Mouse (Mus musculus) hindbrain, embryonic 13.5 days (tissue): ENCODE results near the gene Rtn4rl1. TPM values are rescaled to one million over a fixed set of nuclear protein-coding genes. Genes with fewer than 3 reads are reported as not detected.
A peak's percentile ranks its signal among the peaks of the same experiment; 100 is the strongest.

Source experiments
- ATAC-seq: fragments of 200-750 bp; cut with Nextera tagmentation; 2 replicates; pipeline ENCODE4 v1.8.0; 2017; ENCODE audit warnings: moderate TSS enrichment; ENCODE audit not compliant: low FRiP score
- H3K27ac ChIP-seq: fragments of 300-500 bp; sonication (generic); 2 replicates; pipeline ENCODE4 v1.5.1; 2015; ENCODE audit warnings: inconsistent platforms, mild to moderate bottlenecking, moderate library complexity
- H3K27me3 ChIP-seq: fragments of 300-500 bp; sonication (generic); 2 replicates; pipeline ENCODE4 v1.6.1; 2015; ENCODE audit warnings: mild to moderate bottlenecking, inconsistent platforms
- H3K36me3 ChIP-seq: fragments of 300-500 bp; sonication (generic); 2 replicates; pipeline ENCODE4 v1.6.1; 2015; ENCODE audit warnings: mild to moderate bottlenecking, inconsistent platforms
- H3K4me1 ChIP-seq: fragments of 300-500 bp; sonication (generic); replicated peaks from 2 replicates; pipeline ENCODE4 v1.6.1; 2015; ENCODE audit warnings: inconsistent platforms
- H3K4me2 ChIP-seq: fragments of 300-500 bp; sonication (generic); 2 replicates; pipeline ENCODE4 v1.6.1; 2015; ENCODE audit warnings: inconsistent platforms, mild to moderate bottlenecking, moderate library complexity
- H3K4me3 ChIP-seq: fragments of 300-500 bp; sonication (generic); 2 replicates; pipeline ENCODE4 v1.5.1; 2015; ENCODE audit warnings: mild to moderate bottlenecking, inconsistent platforms
- H3K9ac ChIP-seq: fragments of 300-500 bp; sonication (generic); 2 replicates; pipeline ENCODE4 v1.6.1; 2015; ENCODE audit warnings: mild to moderate bottlenecking, inconsistent platforms
- H3K9me3 ChIP-seq: fragments of 300-500 bp; sonication (generic); 2 replicates; pipeline ENCODE4 v1.6.1; 2016; ENCODE audit warnings: inconsistent platforms
- WGBS: fragments of 180-500 bp; shearing (Covaris S2); methylation state at CpG from one replicate; pipeline ENCODE4 v1.1.7; 2015; 5-methylcytosine and 5-hydroxymethylcytosine counted together
- polyA plus RNA-seq: library from polyadenylated mRNA; unstranded; fragments of >200 nt; fragmentation: Nextera tagmentation; extraction: Ambion mirVana; gene quantifications from 2 replicates; pipeline ENCODE4 v1.2.1, GENCODE M21; 2015

The Rtn4rl1 gene
- polyA plus RNA-seq, 1 experiment from 2014 or later: 8.0 TPM

- H3K27ac ChIP-seq: no peak overlapping the region
- peaks cover 27% of the 10 kb centered on the region for H3K4me1 ChIP-seq
- WGBS: 12% methylated on average over 16 of the region's 16 CpGs
- H3K9me3 ChIP-seq: no peaks in the 10 kb centered on the region
- no peaks in the 10 kb centered on the region for H3K36me3 ChIP-seq
- peaks cover 36% of the 10 kb centered on the region for H3K27me3 ChIP-seq
- H3K4me3 ChIP-seq: peak overlapping the region; percentile 23
- ATAC-seq: no peak
- H3K4me2 ChIP-seq: peak overlapping the region; percentile 48
- peak overlapping the region; percentile 40; the same call in 1 of the 2 replicates for H3K9ac ChIP-seq
Observed at GRCm38 (mm10) chr11:75234745-75235144, 41.2 kb downstream of the Rtn4rl1 start.

- Histone ChIP-seq H3K27me3 (peaks cover 15% of the 10 kb centered on the region; the same call in 1 of the 2 replicates), H3K4me2 (no peak overlapping the region), H3K9me3 (no peaks in the 10 kb centered on the region), H3K36me3 (no peaks in the 10 kb centered on the region), H3K27ac (no peak overlapping the region), H3K4me3 (no peak overlapping the region), H3K4me1 (peaks cover 15% of the 10 kb centered on the region), H3K9ac (no peak overlapping the region)
- 69% methylated on average over 13 of the region's 13 CpGs for WGBS
- no peak for ATAC-seq
Observed at GRCm38 (mm10) chr11:75240158-75240934, 46.8 kb downstream of the Rtn4rl1 start.

- WGBS: 80% methylated on average over 9 of the region's 9 CpGs
- H3K27me3 ChIP-seq: no peaks in the 10 kb centered on the region
Observed at GRCm38 (mm10) chr11:75242710-75243255, 49.2 kb downstream of the Rtn4rl1 start.

GRCm38 (mm10) chr11:75244368-75245275 is 51.0 kb downstream of the Rtn4rl1 start:
- no peak overlapping the region; the same call in 1 of the 2 replicates for H3K27ac ChIP-seq
- H3K9me3 ChIP-seq: no peaks in the 10 kb centered on the region
- 0 out of 2 replicates have a peak, but pooled peaks have one; percentile 1 for ATAC-seq
- no peak overlapping the region for H3K9ac ChIP-seq
- no peaks in the 10 kb centered on the region for H3K36me3 ChIP-seq
- H3K27me3 ChIP-seq: no peaks in the 10 kb centered on the region
- H3K4me1 ChIP-seq: peaks cover 35% of the 10 kb centered on the region
- no peak overlapping the region for H3K4me3 ChIP-seq
- no peak overlapping the region; the same call in 1 of the 2 replicates for H3K4me2 ChIP-seq
- WGBS: 83% methylated on average over 11 of the region's 11 CpGs

More at GRCm38 (mm10) chr11:75242710-75243255, 49.2 kb downstream of the Rtn4rl1 start:
- Histone ChIP-seq H3K4me3 (no peak overlapping the region), H3K4me2 (no peak overlapping the region), H3K27ac (no peak overlapping the region), H3K4me1 (peaks cover 23% of the 10 kb centered on the region), H3K9ac (no peak overlapping the region), H3K9me3 (no peaks in the 10 kb centered on the region), H3K36me3 (no peaks in the 10 kb centered on the region)
- ATAC-seq: no peak

GRCm38 (mm10) chr11:75245372-75246330 is 52.1 kb downstream of the Rtn4rl1 start:
- Histone ChIP-seq H3K4me2 (peak overlapping the region; percentile 10; the same call in 1 of the 2 replicates), H3K4me1 (peaks cover 35% of the 10 kb centered on the region), H3K27ac (peak overlapping the region; percentile 72), H3K36me3 (no peaks in the 10 kb centered on the region), H3K9me3 (no peaks in the 10 kb centered on the region), H3K9ac (0 out of 2 replicates have a peak overlapping the region, but pooled peaks have one; percentile 5), H3K4me3 (no peak overlapping the region), H3K27me3 (no peaks in the 10 kb centered on the region)
- WGBS: 34% methylated on average over 16 of the region's 16 CpGs
- peak; percentile 62; the same call in 1 of the 2 replicates for ATAC-seq

GRCm38 (mm10) chr11:75246589-75246988 is 53.0 kb downstream of the Rtn4rl1 start:
- Histone ChIP-seq H3K27me3 (no peaks in the 10 kb centered on the region), H3K4me3 (no peak overlapping the region), H3K4me1 (peaks cover 35% of the 10 kb centered on the region), H3K27ac (no peak overlapping the region), H3K4me2 (no peak overlapping the region), H3K9ac (no peak overlapping the region), H3K9me3 (no peaks in the 10 kb centered on the region), H3K36me3 (no peaks in the 10 kb centered on the region)
- ATAC-seq: no peak
- WGBS: 85% methylated on average over 8 of the region's 8 CpGs

GRCm38 (mm10) chr11:75247137-75247730 is 53.7 kb downstream of the Rtn4rl1 start:
- H3K4me1 ChIP-seq: peaks cover 35% of the 10 kb centered on the region
- H3K9me3 ChIP-seq: no peaks in the 10 kb centered on the region
- H3K4me3 ChIP-seq: no peak overlapping the region
- H3K4me2 ChIP-seq: no peak overlapping the region
- H3K27ac ChIP-seq: no peak overlapping the region
- H3K36me3 ChIP-seq: no peaks in the 10 kb centered on the region
- no peaks in the 10 kb centered on the region for H3K27me3 ChIP-seq
- no peak overlapping the region for H3K9ac ChIP-seq
- WGBS: 92% methylated on average over 10 of the region's 10 CpGs
- ATAC-seq: no peak

GRCm38 (mm10) chr11:75249588-75249987 is 56.0 kb downstream of the Rtn4rl1 start:
- 82% methylated on average over 9 of the region's 9 CpGs for WGBS
- H3K4me2 ChIP-seq: no peak overlapping the region
- no peak for ATAC-seq
- H3K4me1 ChIP-seq: peaks cover 37% of the 10 kb centered on the region
- peak overlapping the region; percentile 58 for H3K27ac ChIP-seq
- H3K9me3 ChIP-seq: no peaks in the 10 kb centered on the region
- no peak overlapping the region for H3K4me3 ChIP-seq
- H3K9ac ChIP-seq: no peak overlapping the region
- H3K36me3 ChIP-seq: no peaks in the 10 kb centered on the region
- no peaks in the 10 kb centered on the region for H3K27me3 ChIP-seq

GRCm38 (mm10) chr11:75251006-75251512 is 57.5 kb downstream of the Rtn4rl1 start:
- H3K9me3 ChIP-seq: no peaks in the 10 kb centered on the region
- H3K4me2 ChIP-seq: no peak overlapping the region
- H3K4me1 ChIP-seq: peaks cover 27% of the 10 kb centered on the region
- no peak overlapping the region for H3K4me3 ChIP-seq
- H3K27me3 ChIP-seq: no peaks in the 10 kb centered on the region
- WGBS: 83% methylated on average over 4 of the region's 4 CpGs
- no peak overlapping the region for H3K9ac ChIP-seq
- H3K27ac ChIP-seq: no peak overlapping the region
- no peaks in the 10 kb centered on the region for H3K36me3 ChIP-seq
- ATAC-seq: no peak

- H3K4me2 ChIP-seq: no peak overlapping the region
- no peak overlapping the region for H3K27ac ChIP-seq
- no peaks in the 10 kb centered on the region for H3K36me3 ChIP-seq
- no peak for ATAC-seq
- H3K9me3 ChIP-seq: no peaks in the 10 kb centered on the region
- WGBS: 57% methylated on average over 7 of the region's 7 CpGs
- H3K4me3 ChIP-seq: no peak overlapping the region
- peaks cover 25% of the 10 kb centered on the region for H3K4me1 ChIP-seq
- no peak overlapping the region for H3K9ac ChIP-seq
- no peaks in the 10 kb centered on the region for H3K27me3 ChIP-seq
Observed at GRCm38 (mm10) chr11:75251557-75252070, 58.0 kb downstream of the Rtn4rl1 start.
